Mouse (Mus musculus) B cell, adult (primary cell): ENCODE results near the gene Nlk. TPM values are rescaled to one million over a fixed set of nuclear protein-coding genes. Genes with fewer than 3 reads are reported as not detected.

Experiments used
- total RNA-seq: library from RNA; stranded (reverse); gene quantifications from 4 replicates; pipeline ENCODE4 v1.2.4, GENCODE M21; 2023; ENCODE audit not compliant: inconsistent age

The Nlk gene
- total RNA-seq: 21.5 to 23.5 TPM (median 22.7 TPM) in 4 replicates

GRCm38 (mm10) chr11:78696777-78697752, at the start of gene Nlk:
Gene Nlk (minus strand): TSS chr11:78697373.

GRCm38 (mm10) chr11:78550168-78551058, 146.8 kb downstream of the Nlk start, which contains the start of gene Tmem97:
Gene Tmem97 (minus strand): TSS chr11:78550777.

GRCm38 (mm10) chr11:78536080-78536689, 161.0 kb downstream of the Nlk start, which contains the start of the genes Tnfaip1 and Ift20:
Gene Tnfaip1 (minus strand): TSS chr11:78536332.
Gene Ift20 (plus strand): TSS chr11:78536361.

Other genes starting within 250 kb of the Nlk start
- gene Slc46a1, start 231.7 kb downstream of the Nlk start, total RNA-seq: 0.36 to 2.1 TPM (median 0.70 TPM) in 4 replicates
- 2.1 to 2.7 TPM (median 2.3 TPM) in 4 replicates for gene Sarm1, start 199.6 kb downstream of the Nlk start, total RNA-seq
- gene Vtn, start 198.3 kb downstream of the Nlk start, total RNA-seq: not detected in 4 replicates
- not detected in 4 replicates for gene Sebox, start 193.9 kb downstream of the Nlk start, total RNA-seq
- gene Tmem199, start 185.2 kb downstream of the Nlk start, total RNA-seq: 34.4 to 42.9 TPM (median 41.0 TPM) in 4 replicates
- 30.4 to 43.1 TPM (median 39.2 TPM) in 4 replicates for gene Poldip2, start 185.2 kb downstream of the Nlk start, total RNA-seq
- gene Tnfaip1, start 161.0 kb downstream of the Nlk start, total RNA-seq: 15.2 to 18.9 TPM (median 15.9 TPM) in 4 replicates
- gene Ift20, start 161.0 kb downstream of the Nlk start, total RNA-seq: 21.9 to 27.7 TPM (median 23.5 TPM) in 4 replicates
- 3.6 to 6.5 TPM (median 5.7 TPM) in 4 replicates for gene Tmem97, start 146.6 kb downstream of the Nlk start, total RNA-seq
- gene Ccnq, start 54.4 kb upstream of the Nlk start, total RNA-seq: 10.6 to 15.6 TPM (median 13.4 TPM) in 4 replicates
- gene Lyrm9, start 129.2 kb upstream of the Nlk start, total RNA-seq: 3.3 to 9.0 TPM (median 6.2 TPM) in 4 replicates
- not detected in 4 replicates for gene Nos2, start 223.4 kb upstream of the Nlk start, total RNA-seq